Mouse (Mus musculus): ENCODE measurements around the gene Dram2.
"Not testable (repeated sequence)": the region's sequence is repeated elsewhere in the genome, so short reads cannot be mapped to it uniquely, and the experiment has no call there.

DNA sequence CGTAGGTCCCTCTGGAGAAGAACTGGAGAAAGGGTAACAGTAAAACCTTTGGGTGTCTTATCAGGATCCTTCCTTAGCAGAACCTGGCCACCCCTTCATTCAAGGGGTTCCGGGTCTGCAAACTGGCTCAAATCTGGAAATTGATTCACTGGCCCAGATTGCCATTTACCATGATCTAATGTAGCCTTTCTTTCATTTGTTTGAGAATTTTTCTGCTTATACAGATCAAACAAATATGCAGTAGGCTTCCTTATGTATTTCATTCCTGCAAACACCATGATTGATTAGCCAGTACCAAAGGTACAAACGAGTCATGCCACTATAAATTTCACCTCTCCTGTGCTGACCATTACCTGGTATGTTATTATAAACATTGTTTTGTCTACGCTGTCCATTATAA is 46.0 kb downstream of the Dram2 start:
- TF ChIP-seq FLI1 (IDR thresholded peaks at IDR 0.05; ENCODE audit: low read length); GATA1 (IDR thresholded peaks at IDR 0.05; ENCODE audit: borderline replicate concordance, low read length): not testable (repeated sequence)

Data from megakaryocyte, embryonic 14.5 days (primary cell).